Mouse (Mus musculus): Measurements from ENCODE around the gene Smyd4.

GRCm38 (mm10) chr11:75299786-75300185, 48.4 kb upstream of the Smyd4 start:
- TF ChIP-seq CTCF (IDR thresholded peaks at IDR 0.05) = no peak
- no peak for TF ChIP-seq EP300 (IDR thresholded peaks at IDR 0.05)

All from lung, postnatal 0 days (tissue).